Mouse (Mus musculus): Measurements from ENCODE around the gene L3mbtl4.

- TF ChIP-seq EP300 (IDR thresholded peaks at IDR 0.05) (no peak), CTCF (IDR thresholded peaks at IDR 0.05) (no peak)
These were observed 357.8 kb downstream of the L3mbtl4 start for GRCm38 (mm10) chr17:68631396-68631795.

All from lung, postnatal 0 days (tissue).